12 mouse cellular contexts compared by ENCODE assay signal in the genomic region with DNA sequence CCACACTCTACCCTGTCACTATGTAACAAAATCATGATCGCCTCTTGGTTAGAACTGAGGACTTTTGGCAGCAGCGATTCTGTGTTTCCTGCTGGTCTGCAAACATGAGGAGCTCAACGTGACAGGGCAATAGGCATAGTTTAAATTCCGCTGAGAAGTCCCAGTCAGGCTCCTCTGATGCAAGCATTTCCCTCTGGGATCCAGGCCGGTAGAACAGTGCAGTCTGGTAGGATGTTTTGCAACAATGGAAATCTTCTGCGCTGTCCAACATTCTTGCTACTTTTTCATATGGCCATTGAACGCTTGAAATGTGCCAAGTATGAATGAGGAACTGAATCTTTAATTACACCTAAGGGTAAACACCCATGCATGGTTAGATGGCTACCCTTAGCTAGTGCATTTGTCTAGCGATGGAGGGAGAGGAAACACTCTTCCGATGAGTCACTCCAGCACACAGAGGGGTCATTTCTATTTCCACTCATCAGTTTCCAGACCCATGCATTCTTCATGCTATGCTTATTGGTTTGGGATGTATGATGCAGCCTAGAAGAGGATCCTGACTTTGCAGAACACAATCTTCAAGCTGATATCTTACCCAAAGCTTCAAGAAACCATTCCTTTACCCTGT.
DNase-seq lines count a peak whose midpoint lies in the region; ATAC-seq and TF ChIP-seq lines count a peak whose summit lies in the region.
"Had no signal": no experiment of that assay in that cellular context is flagged by ENCODE, and none has a peak within 500 bp of the region (broad histone marks: within the 10 kb centered on the region; RNA-seq: fewer than 3 reads in every experiment).

No protein-coding gene starts in this region.

- no peaks in the 10 kb centered on the region for H3K36me3 ChIP-seq in embryonic facial prominence, embryonic 14.5 days (ENCODE audit: control insufficient read depth, insufficient read depth, low read length)
- no peaks in the 10 kb centered on the region for H3K36me3 ChIP-seq in embryonic facial prominence, embryonic 10.5 days (replicated peaks)
- no peaks in the 10 kb centered on the region for H3K36me3 ChIP-seq in CH12.LX (replicated peaks in 1 of 2; ENCODE audit: control insufficient read depth in 1 of 2, insufficient read depth in 1 of 2, low read length in 1 of 2)
- no peaks in the 10 kb centered on the region for H3K36me3 ChIP-seq in lung, postnatal 0 days (ENCODE audit: insufficient read depth, low read length)
- H3K36me3 ChIP-seq: hindbrain, embryonic 15.5 days had no signal

- TF ChIP-seq EP300 in CH12.LX (IDR thresholded peaks at IDR 0.05; ENCODE audit: low read length), result peak; percentile 72
- TF ChIP-seq EP300 in lung, postnatal 0 days (IDR thresholded peaks at IDR 0.05), result peak; percentile 37; the same call in 1 of the 2 replicates

- no peak for ATAC-seq in embryonic facial prominence, embryonic 14.5 days (ENCODE audit: low read depth)
- ATAC-seq in lung, postnatal 0 days, result peak; percentile 89
- ATAC-seq in cerebellum, adult (ENCODE audit: insufficient number of reproducible peaks, low FRiP score, low TSS enrichment), result no peak
- ATAC-seq: CD4-positive, CD25-positive, alpha-beta regulatory T cell, adult 4 months; forebrain, embryonic 16.5 days had no signal

- in situ Hi-C loops in CH12.LX (cut with MboI; ENCODE audit: low pct_ligation_motif_present, low pct_unique_long_range_greater_than_20kb, low sequenced_read_pairs), result no loop called here

- H3K27ac ChIP-seq in embryonic facial prominence, embryonic 14.5 days (replicated peaks; ENCODE audit: low read depth, low read length), result no peak overlapping the region
- H3K27ac ChIP-seq in embryonic facial prominence, embryonic 10.5 days (replicated peaks), result no peak overlapping the region
- H3K27ac ChIP-seq in CH12.LX (ENCODE audit: insufficient read depth, low read depth), result no peak overlapping the region
- H3K27ac ChIP-seq in lung, postnatal 0 days (ENCODE audit: low read length), result no peak overlapping the region
- H3K27ac ChIP-seq: hindbrain, embryonic 15.5 days; stomach, postnatal 0 days had no signal

- peak; percentile 23 for DNase-seq in embryonic facial prominence, embryonic 14.5 days (ENCODE audit: low spot score)
- no peak for DNase-seq in embryonic facial prominence, embryonic 10.5 days (ENCODE audit: low spot score)
- peak; percentile 77 for DNase-seq in CH12.LX (ENCODE audit: extremely low read depth)
- peak; percentile 85 for DNase-seq in heart, adult 9 months (ENCODE audit: low spot score in 2 of 2)
- peak; percentile 87 for DNase-seq in lung, postnatal 0 days (ENCODE audit: low spot score)
- DNase-seq in urinary bladder, postnatal 4 days (ENCODE audit: low spot score in 2 of 2), result no peak
- no peak for DNase-seq in right cerebral cortex, postnatal 4 days

- no peaks in the 10 kb centered on the region for H3K79me2 ChIP-seq in CH12.LX (replicated peaks; ENCODE audit: control insufficient read depth, extremely low read depth, insufficient read depth, poor library complexity, severe bottlenecking)

- no peak for TF ChIP-seq RAD21 in CH12.LX (IDR thresholded peaks at IDR 0.05; ENCODE audit: low read depth, low read length)

- no peak overlapping the region for H3K4me2 ChIP-seq in embryonic facial prominence, embryonic 14.5 days (ENCODE audit: low read depth, low read length)
- no peak overlapping the region for H3K4me2 ChIP-seq in CH12.LX (ENCODE audit: insufficient read depth, low read depth, poor library complexity, severe bottlenecking)
- no peak overlapping the region for H3K4me2 ChIP-seq in lung, postnatal 0 days (replicated peaks; ENCODE audit: low read depth, low read length)
- H3K4me2 ChIP-seq: hindbrain, embryonic 15.5 days had no signal

- WGBS in embryonic facial prominence, embryonic 14.5 days, result 64% methylated on average over 9 of the region's 9 CpGs
- WGBS in embryonic facial prominence, embryonic 10.5 days, result 80% methylated on average over 9 of the region's 9 CpGs
- WGBS in lung, postnatal 0 days, result 38% methylated on average over 9 of the region's 9 CpGs

- H3K4me1 ChIP-seq in embryonic facial prominence, embryonic 14.5 days (ENCODE audit: control insufficient read depth, insufficient read depth, low read length), result no peaks in the 10 kb centered on the region
- H3K4me1 ChIP-seq in embryonic facial prominence, embryonic 10.5 days, result no peaks in the 10 kb centered on the region
- H3K4me1 ChIP-seq in CH12.LX (ENCODE audit: control insufficient read depth in 1 of 2, insufficient read depth in 2 of 2), result peaks cover 29 to 56% of the 10 kb centered on the region in 2 experiments
- H3K4me1 ChIP-seq in lung, postnatal 0 days (ENCODE audit: insufficient read depth, low read depth, low read length), result no peaks in the 10 kb centered on the region
- H3K4me1 ChIP-seq: hindbrain, embryonic 15.5 days had no signal

- H3K27me3 ChIP-seq in embryonic facial prominence, embryonic 14.5 days (replicated peaks; ENCODE audit: control insufficient read depth, insufficient read depth, low read length), result no peaks in the 10 kb centered on the region
- H3K27me3 ChIP-seq in embryonic facial prominence, embryonic 10.5 days (replicated peaks; ENCODE audit: low read depth, poor library complexity, severe bottlenecking), result no peaks in the 10 kb centered on the region
- H3K27me3 ChIP-seq in CH12.LX (replicated peaks), result peaks cover 2% of the 10 kb centered on the region
- no peaks in the 10 kb centered on the region for H3K27me3 ChIP-seq in lung, postnatal 0 days (replicated peaks; ENCODE audit: insufficient read depth, low read length)
- H3K27me3 ChIP-seq: hindbrain, embryonic 15.5 days had no signal

- no peak for TF ChIP-seq POLR2A in CH12.LX (IDR thresholded peaks at IDR 0.05; ENCODE audit: low read depth, low read length)

- no peak for TF ChIP-seq CTCF in CH12.LX (conservative IDR thresholded peaks at IDR 0.05 in 1 of 2, IDR thresholded peaks at IDR 0.05 in 1 of 2; ENCODE audit: low read depth in 2 of 2, low read length in 2 of 2)
- TF ChIP-seq CTCF in lung, postnatal 0 days (IDR thresholded peaks at IDR 0.05), result no peak

- no peak overlapping the region for H3K4me3 ChIP-seq in embryonic facial prominence, embryonic 14.5 days (ENCODE audit: low read depth, low read length)
- no peak overlapping the region for H3K4me3 ChIP-seq in embryonic facial prominence, embryonic 10.5 days
- no peak overlapping the region for H3K4me3 ChIP-seq in CH12.LX (replicated peaks in 1 of 3; ENCODE audit: low read depth in 2 of 3, low read length in 2 of 3, poor library complexity in 1 of 3)
- H3K4me3 ChIP-seq in lung, postnatal 0 days (ENCODE audit: low read depth, low read length), result no peak overlapping the region
- H3K4me3 ChIP-seq: hindbrain, embryonic 15.5 days had no signal

- H3K9ac ChIP-seq in embryonic facial prominence, embryonic 14.5 days (ENCODE audit: low read depth, low read length), result no peak overlapping the region
- H3K9ac ChIP-seq in CH12.LX (ENCODE audit: insufficient read depth, low read depth), result no peak overlapping the region
- H3K9ac ChIP-seq in lung, postnatal 0 days (replicated peaks; ENCODE audit: low read depth), result no peak overlapping the region
- H3K9ac ChIP-seq: hindbrain, embryonic 15.5 days had no signal

- dilution Hi-C loops in CH12.LX (cut with MboI; ENCODE audit: extremely low pct_ligation_motif_present, extremely low pct_unique_long_range_greater_than_20kb, low sequenced_read_pairs), result no loop called here

- no peaks in the 10 kb centered on the region for H3K9me3 ChIP-seq in embryonic facial prominence, embryonic 14.5 days (ENCODE audit: control insufficient read depth, low read length)
- no peaks in the 10 kb centered on the region for H3K9me3 ChIP-seq in embryonic facial prominence, embryonic 10.5 days
- H3K9me3 ChIP-seq in CH12.LX (replicated peaks; ENCODE audit: low read length), result no peaks in the 10 kb centered on the region
- no peaks in the 10 kb centered on the region for H3K9me3 ChIP-seq in lung, postnatal 0 days (ENCODE audit: low read length)
- H3K9me3 ChIP-seq: hindbrain, embryonic 15.5 days had no signal

TF ChIP-seq in CH12.LX, 34 proteins besides CTCF, POLR2A, EP300 and RAD21:
- no peak for TF ChIP-seq POLR2AphosphoS2 (IDR thresholded peaks at IDR 0.05; ENCODE audit: low read depth, low read length)
- TF ChIP-seq MAFK (IDR thresholded peaks at IDR 0.05; ENCODE audit: insufficient replicate concordance, low read length), result no peak
- peak; percentile 72; the same call in 1 of the 2 replicates for TF ChIP-seq JUND (conservative IDR thresholded peaks at IDR 0.05; ENCODE audit: low read depth, low read length)
- TF ChIP-seq ETS1 (conservative IDR thresholded peaks at IDR 0.05; ENCODE audit: low read depth, low read length), result peak; percentile 49; the same call in 1 of the 2 replicates
- peak; percentile 47; the same call in 1 of the 2 replicates for TF ChIP-seq JUN (IDR thresholded peaks at IDR 0.05; ENCODE audit: insufficient read depth, low read depth, low read length)
- peak; percentile 49; the same call in 1 of the 2 replicates for TF ChIP-seq IRF4 (IDR thresholded peaks at IDR 0.05; ENCODE audit: low read depth, low read length)
- peak; percentile 51; the same call in 1 of the 2 replicates for TF ChIP-seq MEF2A (IDR thresholded peaks at IDR 0.05; ENCODE audit: borderline replicate concordance, low read depth, low read length)
- no peak for TF ChIP-seq PAX5 (IDR thresholded peaks at IDR 0.05; ENCODE audit: low read length)
- TF ChIP-seq RCOR1 (conservative IDR thresholded peaks at IDR 0.05; ENCODE audit: low read depth, low read length), result no peak
- TF ChIP-seq BHLHE40 (IDR thresholded peaks at IDR 0.05; ENCODE audit: low read depth, low read length), result 0 out of 2 replicates have a peak, but pooled peaks have one; percentile 26

Comparison
In these comparisons a context has a peak if more than half of its experiments do, and no peak if none do; other contexts are left out.
1. DNase-seq: peak in embryonic facial prominence, embryonic 14.5 days (single experiment), CH12.LX (single experiment), heart, adult 9 months (2 of 2) and lung, postnatal 0 days (single experiment); none in embryonic facial prominence, embryonic 10.5 days (single experiment), urinary bladder, postnatal 4 days (0 of 2) and right cerebral cortex, postnatal 4 days (single experiment).